Mouse (Mus musculus) forebrain, postnatal 0 days (tissue): ENCODE results near the gene Eloa. TPM values are rescaled to one million over a fixed set of nuclear protein-coding genes. Genes with fewer than 3 reads are reported as not detected.

Source experiments
- ATAC-seq: fragments of 200-750 bp; cut with Nextera tagmentation; 2 replicates; pipeline ENCODE4 v1.8.0; 2017; ENCODE audit warnings: mild to moderate bottlenecking, moderate library complexity
- DNase-seq: peaks from one replicate; pipeline ENCODE4 v3.0.0-alpha.2; 2015
- H3K27ac ChIP-seq: fragments of 300-500 bp; sonication (generic); 2 replicates; pipeline ENCODE4 v1.5.1; 2014; ENCODE audit warnings: low read depth, mild to moderate bottlenecking, antibody characterized with exemption, low read length, moderate library complexity, mixed read lengths
- H3K27me3 ChIP-seq: fragments of 300-500 bp; sonication (generic); 2 replicates; pipeline ENCODE4 v1.6.1; 2014; ENCODE audit warnings: mild to moderate bottlenecking, low read length, mixed read lengths; ENCODE audit not compliant: insufficient read depth
- H3K36me3 ChIP-seq: fragments of 300-500 bp; sonication (generic); 2 replicates; pipeline ENCODE4 v1.6.1; 2014; ENCODE audit warnings: mild to moderate bottlenecking, moderate library complexity; ENCODE audit not compliant: insufficient read depth
- H3K4me1 ChIP-seq: fragments of 300-500 bp; sonication (generic); 2 replicates; pipeline ENCODE4 v1.6.1; 2014; ENCODE audit warnings: antibody characterized with exemption; ENCODE audit not compliant: insufficient read depth
- H3K4me2 ChIP-seq: fragments of 300-500 bp; sonication (generic); 2 replicates; pipeline ENCODE4 v1.6.1; 2014; ENCODE audit warnings: low read depth, mild to moderate bottlenecking, moderate library complexity
- H3K4me3 ChIP-seq: fragments of 300-500 bp; sonication (generic); 2 replicates; pipeline ENCODE4 v1.5.1; 2014; ENCODE audit warnings: low read depth, low read length, mixed read lengths
- H3K9ac ChIP-seq: fragments of 300-500 bp; sonication (generic); 2 replicates; pipeline ENCODE4 v1.6.1; 2014; ENCODE audit warnings: mild to moderate bottlenecking
- H3K9me3 ChIP-seq: fragments of 300-500 bp; sonication (generic); 2 replicates; pipeline ENCODE4 v1.6.1; 2016; ENCODE audit warnings: low read length
- CTCF ChIP-seq: sonication (generic); IDR thresholded peaks from 2 replicates; pipeline ENCODE4 v1.5.1; 2016; ENCODE audit warnings: antibody characterized with exemption, control low read depth, low read depth
- WGBS: fragments of 180-500 bp; shearing (Covaris S2); extraction: QIAGEN DNeasy Blood & Tissue Kit; methylation state at CpG from one replicate; pipeline ENCODE4 v1.1.7; 2014; 5-methylcytosine and 5-hydroxymethylcytosine counted together
- polyA plus RNA-seq: library from polyadenylated mRNA; unstranded; fragments of >200 nt; fragmentation: Nextera tagmentation; extraction: Ambion mirVana; gene quantifications from 2 replicates; pipeline ENCODE4 v1.2.1, GENCODE M21; 2015
- total RNA-seq: library from RNA; depleted of rRNA; stranded (reverse); fragments of >200 nt; gene quantifications from 2 replicates; pipeline ENCODE4 v1.2.3, GENCODE M21; 2014

The Eloa gene
- total and polyA plus RNA-seq, 2 experiments from 2014 or later = 21.3 to 36.7 TPM

DNA sequence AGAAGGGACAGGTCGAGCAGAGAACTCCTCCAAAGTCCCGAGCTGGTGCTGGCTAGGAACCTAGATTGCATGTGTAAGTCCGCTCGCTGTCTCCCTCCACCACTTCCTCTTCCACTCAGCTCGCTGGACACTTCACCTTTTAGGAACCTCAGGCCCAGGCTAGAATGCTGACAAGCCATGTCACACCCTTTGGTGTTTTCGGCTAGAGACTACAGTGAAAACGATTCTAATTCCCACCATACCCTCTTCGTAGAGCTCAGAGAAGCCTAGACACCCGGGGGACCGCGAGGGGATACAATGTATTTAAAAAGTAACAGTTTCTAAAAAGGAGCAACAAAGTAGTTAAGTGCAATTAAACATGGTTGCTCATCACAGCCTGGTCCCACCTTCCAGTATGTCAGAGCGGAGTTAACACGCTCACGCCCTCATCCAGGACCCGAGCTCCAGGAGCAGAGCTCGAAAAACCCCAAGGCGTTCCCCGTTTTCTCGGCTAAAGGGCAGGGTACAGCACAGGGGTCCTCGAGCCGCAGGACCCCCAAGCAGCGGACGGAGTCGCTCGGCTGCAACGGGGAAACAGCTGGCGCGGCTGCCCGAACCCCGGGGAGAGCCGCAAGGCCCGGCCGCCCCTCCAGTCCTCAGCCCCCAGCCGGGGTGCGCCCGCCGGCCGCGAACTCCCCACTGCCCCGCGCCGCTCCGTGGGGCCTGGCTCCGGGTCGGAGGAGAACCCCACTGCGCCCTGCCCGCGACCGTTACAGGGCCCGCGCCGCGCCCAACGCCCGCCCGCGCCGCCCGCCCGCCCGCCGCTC is 617 bp downstream of the Eloa start:
- no peaks in the 10 kb centered on the region for H3K36me3 ChIP-seq
- WGBS = 1% methylated on average over 42 of the region's 62 CpGs
- peak overlapping the region; percentile 96 for H3K4me2 ChIP-seq
- DNase-seq = peak; percentile 11
- ATAC-seq = peak; percentile 52
- peak overlapping the region; percentile 92 for H3K4me3 ChIP-seq
- no peaks in the 10 kb centered on the region for H3K9me3 ChIP-seq
- no peaks in the 10 kb centered on the region for H3K27me3 ChIP-seq
- TF ChIP-seq CTCF = no peak
- H3K27ac ChIP-seq = peak overlapping the region; percentile 87
- H3K4me1 ChIP-seq = peaks cover 6% of the 10 kb centered on the region
- peak overlapping the region; percentile 85 for H3K9ac ChIP-seq

GRCm38 (mm10) chr4:136016059-136016602 is 5.4 kb downstream of the Eloa start:
- WGBS = 90% methylated on average over 3 of the region's 3 CpGs
- no peak for TF ChIP-seq CTCF
- H3K4me3 ChIP-seq = no peak overlapping the region

DNA sequence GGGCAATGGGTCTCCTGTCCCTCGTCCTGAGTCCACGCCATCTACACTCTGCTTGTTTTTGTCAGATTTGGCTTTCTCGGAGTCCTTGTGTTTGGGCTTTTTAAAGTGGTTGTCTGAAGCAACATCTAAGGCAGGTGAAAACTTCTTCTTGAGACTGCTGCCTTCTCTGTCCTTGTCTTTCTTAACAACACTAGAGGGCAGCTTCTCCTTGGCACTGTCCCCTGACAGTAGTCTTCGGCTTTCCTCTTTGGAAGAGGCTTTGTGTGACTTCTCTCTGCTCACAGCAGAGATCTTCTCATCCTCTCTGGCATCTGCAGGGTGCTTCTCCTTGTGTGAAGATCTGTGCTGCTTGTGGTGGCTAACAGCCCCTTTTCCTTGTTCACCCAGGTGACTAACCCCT is 11.0 kb downstream of the Eloa start:
- no peak for DNase-seq
- no peak for TF ChIP-seq CTCF
- Histone ChIP-seq H3K4me1 (no peaks in the 10 kb centered on the region), H3K4me2 (no peak overlapping the region), H3K9ac (no peak overlapping the region), H3K27me3 (no peaks in the 10 kb centered on the region), H3K27ac (no peak overlapping the region), H3K9me3 (no peaks in the 10 kb centered on the region), H3K36me3 (peaks cover 68% of the 10 kb centered on the region), H3K4me3 (no peak overlapping the region)
- ATAC-seq = no peak
- WGBS = 89% methylated on average over 4 of the region's 4 CpGs

More at GRCm38 (mm10) chr4:136016059-136016602, 5.4 kb downstream of the Eloa start:
- Histone ChIP-seq H3K36me3 (peaks cover 19% of the 10 kb centered on the region), H3K27ac (no peak overlapping the region), H3K9me3 (no peaks in the 10 kb centered on the region), H3K4me2 (no peak overlapping the region), H3K9ac (no peak overlapping the region), H3K27me3 (no peaks in the 10 kb centered on the region), H3K4me1 (peaks cover 6% of the 10 kb centered on the region)
- ATAC-seq = no peak
- no peak for DNase-seq

GRCm38 (mm10) chr4:136008782-136009447 is 12.6 kb downstream of the Eloa start:
- DNase-seq (no peak), ATAC-seq (no peak)
- no peaks in the 10 kb centered on the region for H3K27me3 ChIP-seq
- H3K4me3 ChIP-seq = no peak overlapping the region
- TF ChIP-seq CTCF = no peak
- peaks cover 83% of the 10 kb centered on the region for H3K36me3 ChIP-seq
- H3K4me1 ChIP-seq = no peaks in the 10 kb centered on the region
- no peak overlapping the region for H3K9ac ChIP-seq
- H3K9me3 ChIP-seq = no peaks in the 10 kb centered on the region
- H3K27ac ChIP-seq = no peak overlapping the region
- no peak overlapping the region for H3K4me2 ChIP-seq
- 95% methylated on average over 8 of the region's 8 CpGs for WGBS

DNA sequence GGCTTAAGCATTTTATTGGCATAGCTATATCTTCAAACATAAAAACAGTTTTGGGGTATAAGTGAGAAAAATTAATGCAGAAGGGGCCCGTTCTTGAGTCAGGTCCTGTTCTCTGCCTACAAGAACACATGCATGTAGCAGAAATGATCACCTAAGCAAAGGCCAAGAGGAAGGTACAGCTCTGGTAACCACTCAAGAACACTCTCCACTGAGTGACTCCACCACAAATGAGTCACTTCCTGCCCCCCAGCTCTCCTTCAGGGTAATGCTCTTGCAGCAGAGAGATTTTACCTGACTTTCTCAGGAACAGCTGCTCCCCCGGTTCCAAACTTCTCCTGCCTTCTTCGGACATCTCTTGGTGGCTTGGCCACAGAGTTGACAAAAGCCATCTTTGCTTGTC is 14.7 kb downstream of the Eloa start:
- no peak overlapping the region for H3K4me2 ChIP-seq
- H3K9ac ChIP-seq = no peak overlapping the region
- H3K4me3 ChIP-seq = no peak overlapping the region
- no peaks in the 10 kb centered on the region for H3K4me1 ChIP-seq
- H3K27me3 ChIP-seq = no peaks in the 10 kb centered on the region
- WGBS = 100% methylated on average over 3 of the region's 3 CpGs
- no peak for DNase-seq
- no peak for ATAC-seq
- TF ChIP-seq CTCF = no peak
- H3K27ac ChIP-seq = no peak overlapping the region
- H3K9me3 ChIP-seq = no peaks in the 10 kb centered on the region
- peaks cover 84% of the 10 kb centered on the region for H3K36me3 ChIP-seq

- Histone ChIP-seq H3K9ac (no peak overlapping the region), H3K4me1 (no peaks in the 10 kb centered on the region), H3K27me3 (no peaks in the 10 kb centered on the region), H3K27ac (no peak overlapping the region), H3K36me3 (peaks cover 71% of the 10 kb centered on the region), H3K4me3 (no peak overlapping the region), H3K4me2 (no peak overlapping the region), H3K9me3 (no peaks in the 10 kb centered on the region)
- ATAC-seq (no peak), DNase-seq (no peak)
- WGBS = 90% methylated on average over 2 of the region's 2 CpGs
- TF ChIP-seq CTCF = no peak
These were observed 16.6 kb downstream of the Eloa start for GRCm38 (mm10) chr4:136004921-136005320.
